Mouse (Mus musculus): Measurements from ENCODE around the gene Sh2d1b1. TPM values are rescaled to one million over a fixed set of nuclear protein-coding genes. Genes with fewer than 3 reads are reported as not detected.
"Not testable (repeated sequence)": the region's sequence is repeated elsewhere in the genome, so short reads cannot be mapped to it uniquely, and the experiment has no call there.

Gene Sh2d1b1
- polyA plus RNA-seq (2015; fragmentation: Nextera tagmentation; extraction: Ambion mirVana): 0.14 TPM in 1 of 2 replicates, not detected in the other

DNA sequence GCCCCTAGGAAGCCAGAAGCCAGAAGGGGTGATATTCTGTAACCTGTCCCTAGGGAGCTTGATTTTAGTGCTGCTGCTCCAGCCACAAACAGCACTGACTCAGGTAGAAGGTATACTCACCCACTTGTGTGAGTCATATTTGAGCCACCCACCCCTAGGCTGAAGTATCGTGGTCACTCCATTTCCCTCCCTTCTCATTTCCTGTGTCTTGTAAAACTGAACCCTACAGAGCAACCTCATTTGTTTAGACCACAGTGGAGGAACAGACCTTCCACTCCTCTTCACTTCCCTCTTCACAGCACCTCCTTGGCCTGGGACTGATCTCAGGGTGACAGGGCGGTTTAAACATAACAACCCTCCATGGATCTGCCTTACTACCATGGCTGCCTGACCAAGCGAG is at the start of gene Sh2d1b1:
Sh2d1b1 (plus strand) TSS at position 305 of the 400 bp plus-strand sequence.
- no peak for ATAC-seq
- WGBS: 89% methylated on average over 2 of the region's 3 CpGs
- H3K36me3 ChIP-seq (ENCODE audit: control insufficient read depth, insufficient read depth): no peaks in the 10 kb centered on the region

DNA sequence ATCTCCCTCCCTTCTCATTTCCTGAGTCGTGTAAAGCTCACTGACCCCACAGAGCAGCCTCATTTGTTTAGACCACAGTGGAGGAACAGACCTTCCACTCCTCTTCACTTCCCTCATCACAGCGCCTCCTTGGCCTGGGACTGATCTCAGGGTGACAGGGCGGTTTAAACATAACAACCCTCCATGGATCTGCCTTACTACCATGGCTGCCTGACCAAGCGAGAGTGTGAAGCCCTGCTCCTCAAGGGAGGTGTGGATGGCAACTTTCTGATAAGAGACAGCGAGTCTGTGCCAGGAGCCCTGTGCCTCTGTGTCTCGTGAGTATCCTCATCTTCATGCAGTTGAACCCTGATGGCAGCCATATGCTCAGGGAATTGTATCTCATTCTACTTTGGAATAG is 44.4 kb upstream of the Sh2d1b1 start, which contains the start of gene Sh2d1b2:
Sh2d1b2 (plus strand) TSS at position 62 of the 400 bp plus-strand sequence.
- ATAC-seq; H3K36me3 ChIP-seq (ENCODE audit: control insufficient read depth, insufficient read depth); H3K9ac ChIP-seq (replicated peaks; ENCODE audit: low read depth, low read length); H3K4me1 ChIP-seq (replicated peaks; ENCODE audit: control insufficient read depth, insufficient read depth, low read length); H3K27ac ChIP-seq (ENCODE audit: low read length); H3K4me3 ChIP-seq (replicated peaks; ENCODE audit: low read length); H3K4me2 ChIP-seq (ENCODE audit: low read length); H3K27me3 ChIP-seq (replicated peaks; ENCODE audit: control insufficient read depth, insufficient read depth, low read length); H3K9me3 ChIP-seq (ENCODE audit: control insufficient read depth, low read length): not testable (repeated sequence)
- WGBS: 82% methylated on average over 5 of the region's 6 CpGs

More for the DNA sequence above, at the start of gene Sh2d1b1:
- H3K9ac ChIP-seq (replicated peaks; ENCODE audit: low read depth, low read length): no peak within 1 kb of the TSS
- no peaks in the 10 kb centered on the region for H3K4me1 ChIP-seq (replicated peaks; ENCODE audit: control insufficient read depth, insufficient read depth, low read length)
- H3K4me3 ChIP-seq (replicated peaks; ENCODE audit: low read length): no peak within 1 kb of the TSS
- no peaks in the 10 kb centered on the region for H3K27me3 ChIP-seq (replicated peaks; ENCODE audit: control insufficient read depth, insufficient read depth, low read length)
- H3K9me3 ChIP-seq (ENCODE audit: control insufficient read depth, low read length): peaks cover 3% of the 10 kb centered on the region; the same call in 1 of the 2 replicates
- H3K4me2 ChIP-seq (ENCODE audit: low read length): no peak within 1 kb of the TSS
- H3K27ac ChIP-seq (ENCODE audit: low read length): no peak within 1 kb of the TSS

DNA sequence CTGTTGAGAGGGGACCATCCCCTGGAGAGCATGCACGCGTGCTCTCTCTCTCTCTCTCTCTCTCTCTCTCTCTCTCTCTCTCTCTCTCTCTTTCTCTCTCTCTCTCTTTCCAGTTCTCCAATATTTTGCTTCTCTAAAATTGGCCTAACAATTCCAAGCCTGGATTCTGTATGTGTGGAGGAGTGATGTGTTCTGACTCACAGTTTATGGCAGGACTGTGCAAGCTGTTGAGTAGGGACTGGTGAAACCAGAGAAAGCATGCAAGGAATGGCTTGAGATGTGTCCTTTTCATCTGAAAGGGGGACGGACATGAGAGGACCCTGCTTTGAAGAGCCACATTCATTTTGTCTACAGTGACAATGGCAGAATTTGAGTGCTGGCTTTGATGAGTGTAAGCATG is 32.1 kb upstream of the Sh2d1b1 start:
- H3K4me2 ChIP-seq (ENCODE audit: low read length): no peak overlapping the region
- no peak overlapping the region for H3K9ac ChIP-seq (replicated peaks; ENCODE audit: low read depth, low read length)
- no peaks in the 10 kb centered on the region for H3K9me3 ChIP-seq (ENCODE audit: control insufficient read depth, low read length)
- no peaks in the 10 kb centered on the region for H3K4me1 ChIP-seq (replicated peaks; ENCODE audit: control insufficient read depth, insufficient read depth, low read length)
- no peak overlapping the region for H3K4me3 ChIP-seq (replicated peaks; ENCODE audit: low read length)
- H3K27ac ChIP-seq (ENCODE audit: low read length): no peak overlapping the region
- no peaks in the 10 kb centered on the region for H3K36me3 ChIP-seq (ENCODE audit: control insufficient read depth, insufficient read depth)
- 0 out of 2 replicates have a peak, but pooled peaks cover 2% of the 10 kb centered on the region for H3K27me3 ChIP-seq (replicated peaks; ENCODE audit: control insufficient read depth, insufficient read depth, low read length)
- ATAC-seq: no peak
- 84% methylated on average over 3 of the region's 3 CpGs for WGBS

DNA sequence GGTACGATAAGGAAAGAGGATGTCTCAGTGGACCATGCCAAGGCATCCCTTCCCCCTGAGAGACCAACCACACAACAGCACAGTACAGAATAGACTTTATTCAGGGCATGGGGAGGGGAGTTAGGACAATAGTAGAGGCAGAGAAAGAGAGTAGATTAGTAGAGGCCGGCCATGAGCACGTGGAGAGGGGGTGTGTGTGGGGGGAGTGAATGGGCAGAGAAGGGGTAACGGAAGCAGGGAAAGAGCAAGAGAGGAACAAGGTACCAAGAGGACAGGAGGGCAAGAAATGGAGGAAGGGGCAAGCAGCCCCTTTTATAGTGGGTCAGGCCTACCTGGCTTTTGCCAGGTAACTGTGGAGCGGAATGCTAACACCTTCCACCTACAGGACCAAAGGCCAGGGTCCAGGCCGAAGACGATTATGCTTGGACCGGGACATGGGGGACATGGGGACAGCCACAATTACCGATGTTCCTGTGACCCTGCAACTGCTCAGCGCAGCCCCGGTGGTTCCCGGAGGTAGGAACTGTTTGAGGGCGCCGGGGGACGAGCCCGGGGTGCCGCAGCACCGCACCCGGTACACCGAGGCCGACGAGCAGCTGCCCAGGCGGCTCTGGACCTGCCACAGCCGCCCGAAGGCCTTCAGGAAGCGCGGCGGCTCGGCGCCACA is 22.1 kb upstream of the Sh2d1b1 start:
- Histone ChIP-seq H3K4me2 (ENCODE audit: low read length) (peak overlapping the region; percentile 85), H3K27me3 (replicated peaks; ENCODE audit: control insufficient read depth, insufficient read depth, low read length) (peaks cover 4% of the 10 kb centered on the region; the same call in 1 of the 2 replicates), H3K4me3 (replicated peaks; ENCODE audit: low read length) (peak overlapping the region; percentile 75), H3K9me3 (ENCODE audit: control insufficient read depth, low read length) (no peaks in the 10 kb centered on the region), H3K4me1 (replicated peaks; ENCODE audit: control insufficient read depth, insufficient read depth, low read length) (peaks cover 5% of the 10 kb centered on the region), H3K9ac (replicated peaks; ENCODE audit: low read depth, low read length) (peak overlapping the region; percentile 82), H3K27ac (ENCODE audit: low read length) (no peak overlapping the region), H3K36me3 (ENCODE audit: control insufficient read depth, insufficient read depth) (no peaks in the 10 kb centered on the region)
- ATAC-seq: no peak; the same call in none of the 2 replicates
- whole genome bisulfite sequencing: 24% methylated on average over 30 of the region's 30 CpGs

DNA sequence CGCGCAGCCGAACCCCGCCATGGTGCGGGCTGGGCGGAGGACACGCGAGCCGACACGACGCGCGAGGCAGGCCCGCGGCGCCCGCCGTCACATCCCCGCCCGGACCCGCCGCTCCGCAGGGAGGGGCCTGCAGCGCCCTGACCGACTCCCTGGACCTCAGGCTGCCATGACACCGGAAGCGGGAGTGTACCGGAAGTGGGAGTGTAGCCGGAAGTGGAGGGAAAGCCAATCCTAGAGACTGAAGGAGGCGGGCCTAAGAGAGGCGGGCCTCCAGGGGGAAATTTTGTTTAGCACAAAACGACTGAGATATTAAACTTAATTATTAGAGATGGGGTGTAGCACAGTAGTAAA is 21.6 kb upstream of the Sh2d1b1 start:
- Histone ChIP-seq H3K27me3 (replicated peaks; ENCODE audit: control insufficient read depth, insufficient read depth, low read length) (peaks cover 4% of the 10 kb centered on the region; the same call in 1 of the 2 replicates), H3K9me3 (ENCODE audit: control insufficient read depth, low read length) (no peaks in the 10 kb centered on the region), H3K4me3 (replicated peaks; ENCODE audit: low read length) (peak overlapping the region; percentile 75), H3K27ac (ENCODE audit: low read length) (no peak overlapping the region), H3K4me1 (replicated peaks; ENCODE audit: control insufficient read depth, insufficient read depth, low read length) (peaks cover 5% of the 10 kb centered on the region), H3K36me3 (ENCODE audit: control insufficient read depth, insufficient read depth) (no peaks in the 10 kb centered on the region), H3K4me2 (ENCODE audit: low read length) (peak overlapping the region; percentile 85), H3K9ac (replicated peaks; ENCODE audit: low read depth, low read length) (peak overlapping the region; percentile 82)
- 3% methylated on average over 30 of the region's 32 CpGs for WGBS
- ATAC-seq: peak; percentile 100

DNA sequence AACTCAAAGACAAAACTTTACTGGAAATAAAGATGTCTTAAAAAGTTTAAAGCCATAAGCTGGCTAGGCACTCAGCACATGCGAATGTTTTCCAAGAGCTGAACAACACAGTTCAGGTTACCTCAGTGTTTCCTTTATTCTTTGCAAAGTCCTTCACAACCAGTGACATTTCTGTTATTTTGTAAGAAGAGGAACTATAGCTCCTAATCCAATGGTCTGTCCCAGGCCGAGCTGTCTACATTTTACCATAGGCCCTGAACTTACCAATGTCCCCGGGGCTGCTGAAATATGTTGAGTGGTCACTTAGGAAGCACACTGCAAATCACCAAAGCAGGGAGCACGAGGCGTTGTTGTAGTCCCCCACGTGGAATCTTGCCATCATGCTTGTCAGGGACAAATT is 6.8 kb upstream of the Sh2d1b1 start:
- Histone ChIP-seq H3K36me3 (ENCODE audit: control insufficient read depth, insufficient read depth) (no peaks in the 10 kb centered on the region), H3K9me3 (ENCODE audit: control insufficient read depth, low read length) (peaks cover 6% of the 10 kb centered on the region), H3K27ac (ENCODE audit: low read length) (no peak overlapping the region), H3K4me2 (ENCODE audit: low read length) (no peak overlapping the region), H3K27me3 (replicated peaks; ENCODE audit: control insufficient read depth, insufficient read depth, low read length) (no peaks in the 10 kb centered on the region), H3K4me1 (replicated peaks; ENCODE audit: control insufficient read depth, insufficient read depth, low read length) (no peaks in the 10 kb centered on the region), H3K4me3 (replicated peaks; ENCODE audit: low read length) (no peak overlapping the region), H3K9ac (replicated peaks; ENCODE audit: low read depth, low read length) (no peak overlapping the region)
- no peak for ATAC-seq
- WGBS: 77% methylated on average over 6 of the region's 6 CpGs

DNA sequence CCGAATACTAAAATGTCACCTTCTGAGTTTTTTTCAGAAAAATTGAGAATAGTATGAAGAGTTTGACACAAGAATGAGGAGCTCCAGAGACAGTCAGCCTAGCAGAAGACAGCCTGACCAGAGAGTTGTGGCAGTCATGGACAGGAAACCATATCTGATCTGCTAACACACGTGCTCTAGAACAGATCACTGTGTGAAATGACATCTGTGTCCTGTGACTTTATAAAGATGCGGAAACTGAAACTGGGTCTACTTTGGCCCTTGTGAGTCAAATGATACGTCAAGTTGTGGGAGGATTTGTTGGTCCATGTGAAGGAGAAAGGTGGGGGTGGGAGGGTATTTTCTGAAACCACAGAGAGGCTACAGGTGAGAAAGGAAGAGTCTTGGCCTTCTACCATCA is 6.4 kb upstream of the Sh2d1b1 start:
- H3K4me3 ChIP-seq (replicated peaks; ENCODE audit: low read length): no peak overlapping the region
- ATAC-seq: no peak
- no peaks in the 10 kb centered on the region for H3K27me3 ChIP-seq (replicated peaks; ENCODE audit: control insufficient read depth, insufficient read depth, low read length)
- no peak overlapping the region for H3K27ac ChIP-seq (ENCODE audit: low read length)
- H3K9ac ChIP-seq (replicated peaks; ENCODE audit: low read depth, low read length): no peak overlapping the region
- WGBS: 93% methylated on average over 4 of the region's 4 CpGs
- no peaks in the 10 kb centered on the region for H3K36me3 ChIP-seq (ENCODE audit: control insufficient read depth, insufficient read depth)
- no peaks in the 10 kb centered on the region for H3K4me1 ChIP-seq (replicated peaks; ENCODE audit: control insufficient read depth, insufficient read depth, low read length)
- H3K9me3 ChIP-seq (ENCODE audit: control insufficient read depth, low read length): peaks cover 9% of the 10 kb centered on the region
- no peak overlapping the region for H3K4me2 ChIP-seq (ENCODE audit: low read length)

DNA sequence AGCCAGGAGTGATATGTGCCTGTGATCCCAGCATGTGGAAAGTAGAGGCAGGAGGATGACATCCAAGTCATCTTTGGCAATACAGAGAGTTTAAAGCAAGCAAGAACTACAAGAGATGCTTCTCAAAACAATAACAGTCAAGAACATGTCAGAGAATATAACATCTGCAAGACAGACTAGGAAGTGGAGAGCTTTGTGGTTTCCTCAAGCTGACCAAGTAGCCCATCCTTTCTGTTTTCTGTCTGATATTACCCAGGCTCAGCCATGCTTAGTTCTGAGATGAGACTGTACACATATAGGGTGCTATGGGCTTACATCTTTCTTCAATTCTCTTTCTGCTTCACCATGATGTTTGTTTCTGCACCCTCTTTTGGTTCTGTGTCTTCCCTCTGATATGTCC is 3.9 kb upstream of the Sh2d1b1 start:
- Histone ChIP-seq H3K9me3 (ENCODE audit: control insufficient read depth, low read length) (peaks cover 3% of the 10 kb centered on the region; the same call in 1 of the 2 replicates), H3K27me3 (replicated peaks; ENCODE audit: control insufficient read depth, insufficient read depth, low read length) (no peaks in the 10 kb centered on the region), H3K4me2 (ENCODE audit: low read length) (no peak overlapping the region), H3K9ac (replicated peaks; ENCODE audit: low read depth, low read length) (no peak overlapping the region), H3K4me1 (replicated peaks; ENCODE audit: control insufficient read depth, insufficient read depth, low read length) (no peaks in the 10 kb centered on the region), H3K27ac (ENCODE audit: low read length) (no peak overlapping the region), H3K36me3 (ENCODE audit: control insufficient read depth, insufficient read depth) (no peaks in the 10 kb centered on the region), H3K4me3 (replicated peaks; ENCODE audit: low read length) (no peak overlapping the region)
- no peak for ATAC-seq

DNA sequence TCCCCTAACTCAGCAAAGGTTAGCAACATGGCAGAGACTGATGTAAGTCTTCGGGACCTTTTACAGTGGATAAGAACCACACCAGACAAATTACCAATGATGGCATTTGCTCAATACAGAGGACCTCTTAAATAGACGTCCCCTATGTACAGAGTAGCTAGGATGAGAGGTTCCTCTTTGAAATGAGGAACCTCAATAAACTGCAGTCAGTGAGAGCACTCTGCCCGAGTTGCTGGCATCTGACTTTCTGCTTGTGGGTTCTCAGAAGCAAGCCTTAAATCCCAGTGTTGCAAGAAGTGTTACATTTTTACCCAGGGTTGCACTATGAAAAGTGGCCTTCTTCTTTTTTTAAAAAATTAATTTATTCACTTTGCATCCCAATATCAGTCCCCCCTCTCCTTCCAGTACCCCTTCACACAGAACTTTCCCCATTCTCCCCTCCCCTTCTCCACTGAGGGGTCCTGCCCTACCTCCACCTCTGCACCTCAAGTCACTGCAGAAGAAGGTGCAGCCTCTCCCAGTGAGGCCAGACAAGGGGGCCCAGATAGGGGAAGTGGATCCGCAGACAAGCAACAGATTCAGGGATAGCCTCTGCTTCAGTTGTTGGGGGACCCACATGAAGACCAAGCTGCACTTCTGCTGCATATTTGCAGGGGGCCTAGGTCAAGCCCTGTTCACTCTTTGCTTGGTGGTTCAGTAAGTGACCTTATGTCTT is 5.5 kb downstream of the Sh2d1b1 start:
- H3K9me3 ChIP-seq (ENCODE audit: control insufficient read depth, low read length): no peaks in the 10 kb centered on the region
- H3K4me3 ChIP-seq (replicated peaks; ENCODE audit: low read length): no peak overlapping the region
- H3K36me3 ChIP-seq (ENCODE audit: control insufficient read depth, insufficient read depth): no peaks in the 10 kb centered on the region
- no peak overlapping the region for H3K27ac ChIP-seq (ENCODE audit: low read length)
- 83% methylated on average over 4 of the region's 4 CpGs for WGBS
- ATAC-seq: no peak
- no peaks in the 10 kb centered on the region for H3K27me3 ChIP-seq (replicated peaks; ENCODE audit: control insufficient read depth, insufficient read depth, low read length)
- H3K4me2 ChIP-seq (ENCODE audit: low read length): no peak overlapping the region
- no peaks in the 10 kb centered on the region for H3K4me1 ChIP-seq (replicated peaks; ENCODE audit: control insufficient read depth, insufficient read depth, low read length)
- no peak overlapping the region for H3K9ac ChIP-seq (replicated peaks; ENCODE audit: low read depth, low read length)
